8 mouse cellular contexts compared by ENCODE assay signal in the genomic region with DNA sequence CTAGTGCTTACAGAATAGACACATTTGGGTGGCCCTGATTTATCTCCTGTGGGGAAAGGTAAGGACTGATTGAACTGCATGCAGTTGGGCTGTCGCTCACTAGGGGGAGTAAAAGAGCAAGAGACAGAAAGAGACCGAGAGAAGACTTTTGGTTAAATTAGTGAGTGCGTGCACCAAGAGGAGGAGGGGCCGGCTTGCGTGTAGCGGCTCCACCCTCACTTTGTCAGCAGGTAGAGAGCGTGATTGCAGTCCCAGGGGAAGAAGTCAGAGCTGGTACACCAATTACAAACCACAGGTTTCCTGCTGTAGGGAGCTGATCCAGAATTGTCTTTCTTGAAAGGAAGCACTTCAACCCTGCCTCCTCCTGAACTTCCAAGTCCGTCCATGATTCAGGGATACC. TPM values are rescaled to one million over a fixed set of nuclear protein-coding genes. Genes with fewer than 3 reads are reported as not detected.
DNase-seq lines count a peak whose midpoint lies in the region; ATAC-seq lines count a peak whose summit lies in the region.

A gene (plus strand): TSS at position 316 of the 400 bp plus-strand sequence.

- H3K4me1 ChIP-seq in hindbrain, embryonic 12.5 days = peaks cover 6% of the 10 kb centered on the region; the same call in 1 of the 2 replicates

- DNase-seq in NIH3T3 (ENCODE audit: low read depth) = peak; percentile 90
- peak; percentile 94 to 95 for DNase-seq in cerebellum, postnatal 10 days
- peak; percentile 48 to 74 for DNase-seq in frontal cortex, postnatal 10 days (ENCODE audit: low spot score in 2 of 2)
- peak; percentile 86 to 87 for DNase-seq in layer of hippocampus, postnatal 14 days (ENCODE audit: low spot score in 2 of 2)
- DNase-seq in lung, postnatal 14 days = peak; percentile 89
- DNase-seq in retina, adult 2 months (ENCODE audit: low read depth, low spot score) = peak; percentile 62
- DNase-seq in thymus, postnatal 36 days = peak; percentile 84 to 88

- no peak within 1 kb of the TSS for H3K27ac ChIP-seq in hindbrain, embryonic 12.5 days

- H3K4me3 ChIP-seq in hindbrain, embryonic 12.5 days = peak within 1 kb of the TSS; percentile 27

- no peak within 1 kb of the TSS for H3K9ac ChIP-seq in hindbrain, embryonic 12.5 days

- peaks cover 21% of the 10 kb centered on the region for H3K27me3 ChIP-seq in hindbrain, embryonic 12.5 days

- under 1% methylated on average over 8 of the region's 8 CpGs for WGBS in hindbrain, embryonic 12.5 days

- H3K4me2 ChIP-seq in hindbrain, embryonic 12.5 days (replicated peaks) = peak within 1 kb of the TSS; percentile 59

- H3K9me3 ChIP-seq in hindbrain, embryonic 12.5 days (replicated peaks) = no peaks in the 10 kb centered on the region

- ATAC-seq in hindbrain, embryonic 12.5 days (ENCODE audit: low FRiP score) = no peak

- no peaks in the 10 kb centered on the region for H3K36me3 ChIP-seq in hindbrain, embryonic 12.5 days

RNA-seq across cellular contexts. Expression of the gene that starts here (rescaled TPM):
- polyA plus RNA-seq in hindbrain, embryonic 12.5 days (2016; fragmentation: Nextera tagmentation; extraction: Ambion mirVana) = 2.1 and 4.4 TPM in 2 replicates
- 1 to 10 TPM; 2.5 to 4.1 TPM for total RNA-seq in layer of hippocampus, postnatal 14 days (2021)
